8 mouse cellular contexts compared by ENCODE assay signal in genomic region chr4:145240723-145241231, GRCm38 (mm10). TPM values are rescaled to one million over a fixed set of nuclear protein-coding genes. Genes with fewer than 3 reads are reported as not detected.
DNase-seq lines count a peak whose midpoint lies in the region; ATAC-seq lines count a peak whose summit lies in the region.

No protein-coding gene starts in this region.

- H3K4me1 ChIP-seq in megakaryocyte, embryonic 14.5 days, result peaks cover 71% of the 10 kb centered on the region

- H3K9me3 ChIP-seq in megakaryocyte, embryonic 14.5 days, result no peaks in the 10 kb centered on the region

- DNase-seq in 416B (ENCODE audit: low read depth), result peak; percentile 94
- DNase-seq in Muller cell, postnatal 12 days (ENCODE audit: inconsistent ontology term), result peak; percentile 34
- DNase-seq in kidney, postnatal 10 days, result peak; percentile 21
- no peak for DNase-seq in right cerebral cortex, adult 2 months (ENCODE audit: low spot score in 2 of 2)
- DNase-seq in adrenal gland, postnatal 4 days (ENCODE audit: low spot score in 2 of 2), result no peak
- no peak for DNase-seq in testis, postnatal 10 days (ENCODE audit: low spot score)

- H3K4me3 ChIP-seq in megakaryocyte, embryonic 14.5 days (replicated peaks), result peak overlapping the region; percentile 81

- H3K36me3 ChIP-seq in megakaryocyte, embryonic 14.5 days (replicated peaks; ENCODE audit: low read length), result peaks cover 4% of the 10 kb centered on the region

- peaks cover 17% of the 10 kb centered on the region for H3K27me3 ChIP-seq in megakaryocyte, embryonic 14.5 days (replicated peaks)

- ATAC-seq in megakaryocyte-erythroid progenitor cell, adult 5-6 weeks (replicated peaks; ENCODE audit: low FRiP score, low TSS enrichment, poor library complexity, severe bottlenecking), result no peak

RNA-seq across cellular contexts. Expression of gene Tnfrsf1b, which starts 5.9 kb away (rescaled TPM):
- polyA plus RNA-seq in megakaryocyte, embryonic 14.5 days (2012; ENCODE audit: insufficient read depth, low replicate concordance), result 2.3 and 9.7 TPM in 2 replicates
- total RNA-seq in adrenal gland, postnatal 4 days (2021), result 1 to 10 TPM; 7.8 to 9.1 TPM
- total RNA-seq in megakaryocyte-erythroid progenitor cell, adult 5-6 weeks (2014; fragmentation: Nextera tagmentation), result 2.3 and 4.9 TPM in 2 replicates
- 1.9 and 3.7 TPM in 2 replicates for total RNA-seq in megakaryocyte-erythroid progenitor cell, adult 5-6 weeks (2017)

RNA-seq across cellular contexts. Expression of gene Vps13d, which starts 46.0 kb away (rescaled TPM):
- 1.7 and 20.6 TPM in 2 replicates for polyA plus RNA-seq in megakaryocyte, embryonic 14.5 days (2012; ENCODE audit: insufficient read depth, low replicate concordance)
- total RNA-seq in adrenal gland, postnatal 4 days (2021), result 10 to 100 TPM; 58.4 to 59.0 TPM
- total RNA-seq in megakaryocyte-erythroid progenitor cell, adult 5-6 weeks (2014; fragmentation: Nextera tagmentation), result 37.1 and 58.5 TPM in 2 replicates
- total RNA-seq in megakaryocyte-erythroid progenitor cell, adult 5-6 weeks (2017), result 35.8 and 59.8 TPM in 2 replicates

Comparison
In these comparisons a context has a peak if more than half of its experiments do, and no peak if none do; other contexts are left out.
1. DNase-seq: peak in 416B (single experiment), Muller cell, postnatal 12 days (single experiment) and kidney, postnatal 10 days (single experiment); none in right cerebral cortex, adult 2 months (0 of 2), adrenal gland, postnatal 4 days (0 of 2) and testis, postnatal 10 days (single experiment).